Mouse (Mus musculus) gastrocnemius, postnatal 14 days (tissue): ENCODE measurements around the gene Asb15. TPM values are rescaled to one million over a fixed set of nuclear protein-coding genes. Genes with fewer than 3 reads are reported as not detected.

Experiments
- DNase-seq: peaks from one replicate; pipeline ENCODE4 v3.0.0; 2021; ENCODE audit warnings: mixed read lengths
- intact Hi-C: fragments of 180-260 bp; cut with DNase I; formaldehyde crosslinking; loops from one replicate; pipeline ENCODE4 v1.15.1; 2025; ENCODE audit warnings: low total_unique reads
- total RNA-seq, 2 experiments: library from RNA; stranded (reverse); gene quantifications; 2 replicates each; pipeline ENCODE4 v1.2.3; 2021

The Asb15 gene
- total RNA-seq, 2 experiments from 2014 or later: 4.1 to 7.4 TPM

- intact Hi-C loops: no loop called here
- DNase-seq: no peak
These were observed 75.0 kb downstream of the Asb15 start for GRCm38 (mm10) chr6:24602993-24603392.

- no peak for DNase-seq
- intact Hi-C loops: no loop called here
These were observed 76.3 kb downstream of the Asb15 start for GRCm38 (mm10) chr6:24604289-24604688.

GRCm38 (mm10) chr6:24605631-24606030 is 77.7 kb downstream of the Asb15 start:
- DNase-seq: no peak

GRCm38 (mm10) chr6:24606512-24606911 is 78.6 kb downstream of the Asb15 start:
- intact Hi-C loops: no loop called here
- DNase-seq: no peak

More at GRCm38 (mm10) chr6:24605631-24606030, 77.7 kb downstream of the Asb15 start:
- intact Hi-C loops: no loop called here

GRCm38 (mm10) chr6:24607531-24607930 is 79.6 kb downstream of the Asb15 start:
- intact Hi-C loops: no loop called here

GRCm38 (mm10) chr6:24608129-24608528 is 80.2 kb downstream of the Asb15 start:
- no peak for DNase-seq
- intact Hi-C loops: no loop called here

More at GRCm38 (mm10) chr6:24607531-24607930, 79.6 kb downstream of the Asb15 start:
- DNase-seq: no peak

GRCm38 (mm10) chr6:24608682-24609081 is 80.7 kb downstream of the Asb15 start:
- intact Hi-C loops: no loop called here
- DNase-seq: peak; percentile 10

GRCm38 (mm10) chr6:24609531-24609930 is 81.6 kb downstream of the Asb15 start:
- intact Hi-C loops: no loop called here
- peak; percentile 9 for DNase-seq

- intact Hi-C loops: no loop called here
- no peak for DNase-seq
These were observed 82.4 kb downstream of the Asb15 start for GRCm38 (mm10) chr6:24610358-24610757.

GRCm38 (mm10) chr6:24612074-24612755 is 84.3 kb downstream of the Asb15 start:
- DNase-seq: no peak
- intact Hi-C loops: no loop called here

GRCm38 (mm10) chr6:24613346-24613745 is 85.4 kb downstream of the Asb15 start:
- DNase-seq: no peak
- intact Hi-C loops: no loop called here

- no peak for DNase-seq
- intact Hi-C loops: no loop called here
These were observed 86.0 kb downstream of the Asb15 start for GRCm38 (mm10) chr6:24613918-24614317.

GRCm38 (mm10) chr6:24616746-24617145 is 88.8 kb downstream of the Asb15 start:
- intact Hi-C loops: no loop called here
- no peak for DNase-seq

- intact Hi-C loops: no loop called here
- no peak for DNase-seq
These were observed 91.5 kb downstream of the Asb15 start for GRCm38 (mm10) chr6:24619285-24620045.

- intact Hi-C loops: no loop called here
These were observed 93.0 kb downstream of the Asb15 start for GRCm38 (mm10) chr6:24620936-24621335.

GRCm38 (mm10) chr6:24622098-24622497 is 94.2 kb downstream of the Asb15 start:
- intact Hi-C loops: no loop called here
- no peak for DNase-seq

More at GRCm38 (mm10) chr6:24620936-24621335, 93.0 kb downstream of the Asb15 start:
- no peak for DNase-seq

Other genes starting within 250 kb of the Asb15 start
- under 1 TPM in 1 of 2 experiments, not detected in 1; 0.06 TPM for gene Iqub, start 13.1 kb upstream of the Asb15 start, total RNA-seq
- 100 to 1,000 TPM; 489 to 566 TPM for gene Ndufa5, start 131 bp upstream of the Asb15 start, total RNA-seq
- gene Lmod2, start 69.6 kb downstream of the Asb15 start, total RNA-seq: 100 to 1,000 TPM; 118 to 208 TPM
- 10 to 100 TPM; 18.9 to 19.7 TPM for gene Wasl, start 136.9 kb downstream of the Asb15 start, total RNA-seq
- gene Hyal6, start 205.1 kb downstream of the Asb15 start, total RNA-seq: not detected
- gene Hyal4, start 220.2 kb downstream of the Asb15 start, total RNA-seq: not detected